Mouse (Mus musculus) myocyte (in vitro differentiated cells): ENCODE data around the gene Smg1.

Source experiments
- MYOD1 ChIP-seq, 3 experiments: IDR thresholded peaks; one replicate each; pipeline ENCODE4 v1.6.1; 2011; ENCODE audit warnings: control low read depth in 2 of 3, low read depth in 2 of 3, mild to moderate bottlenecking in 2 of 3, moderate library complexity in 1 of 3; ENCODE audit not compliant: insufficient read length in 2 of 3, control insufficient read depth in 1 of 3
- POLR2A ChIP-seq: IDR thresholded peaks from one replicate; pipeline ENCODE4 v1.6.1; 2011; ENCODE audit warnings: low read depth, mild to moderate bottlenecking, control low read depth, moderate library complexity; ENCODE audit not compliant: insufficient read length

GRCm38 (mm10) chr7:118126219-118126875, 117.1 kb downstream of the Smg1 start:
- TF ChIP-seq MYOD1 (IDR thresholded peaks at IDR 0.05; ENCODE audit: control insufficient read depth in 1 of 3, insufficient read length in 2 of 3, low read depth in 2 of 3) = no peak
- no peak for TF ChIP-seq POLR2A
